9 mouse cellular contexts compared by ENCODE assay signal in the genomic region with DNA sequence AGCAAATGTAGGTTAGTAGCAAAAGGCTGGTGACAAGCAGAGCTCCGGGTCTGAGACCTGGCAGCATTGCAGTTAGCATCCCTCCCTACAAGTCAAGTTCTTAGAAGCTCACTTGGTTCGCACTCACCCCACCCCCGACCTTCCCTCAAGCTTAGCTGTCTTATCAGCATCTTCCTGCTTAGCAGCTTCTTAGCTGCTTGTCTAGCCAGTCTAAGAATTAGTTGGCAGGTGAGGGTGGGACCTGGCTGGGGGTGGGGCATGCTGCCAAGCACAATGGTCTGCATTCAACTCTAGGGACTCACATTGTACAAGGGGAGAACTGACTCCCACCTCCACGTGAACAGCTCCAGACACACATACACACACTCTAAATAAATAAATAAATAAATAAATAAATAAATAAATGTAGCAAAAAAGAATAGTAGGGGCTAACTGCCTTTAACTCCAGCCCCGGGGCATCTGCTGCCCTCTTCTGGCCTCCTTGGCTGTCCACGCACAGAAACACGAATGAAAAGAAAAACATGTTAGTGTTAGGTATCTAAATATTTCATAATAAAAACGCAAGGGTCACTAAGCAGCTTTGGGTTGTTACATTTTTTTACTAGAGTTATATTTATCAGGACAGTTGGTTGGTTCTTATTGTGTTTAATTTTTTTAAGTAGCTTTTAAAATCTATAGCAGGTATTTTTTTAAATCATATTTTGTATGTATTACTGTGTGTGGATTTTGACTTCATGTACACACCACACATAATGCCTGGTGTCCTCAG. TPM values are rescaled to one million over a fixed set of nuclear protein-coding genes. Genes with fewer than 3 reads are reported as not detected.
DNase-seq lines count a peak whose midpoint lies in the region; ATAC-seq and TF ChIP-seq lines count a peak whose summit lies in the region.
"Had no signal": no experiment of that assay in that cellular context is flagged by ENCODE, and none has a peak within 500 bp of the region (broad histone marks: within the 10 kb centered on the region; RNA-seq: fewer than 3 reads in every experiment).

No protein-coding gene starts in this region.

- peak in 1 of 2 experiments; percentile 55; a peak in 2 of 4 replicates for TF ChIP-seq CTCF in CH12.LX (conservative IDR thresholded peaks at IDR 0.05 in 1 of 2, IDR thresholded peaks at IDR 0.05 in 1 of 2; ENCODE audit: low read depth in 2 of 2, low read length in 2 of 2)

- peak; percentile 8 for TF ChIP-seq RAD21 in CH12.LX (IDR thresholded peaks at IDR 0.05; ENCODE audit: low read depth, low read length)

- DNase-seq in adrenal gland, postnatal 36 days: peak; percentile 4 to 25
- DNase-seq in adrenal gland, adult 8-10 months: no peak
- peak; percentile 39 to 43 for DNase-seq in kidney, postnatal 4 days
- DNase-seq in kidney, adult 9 months: no peak
- no peak for DNase-seq in CH12.LX (ENCODE audit: extremely low read depth)
- DNase-seq in adrenal gland, adult 2 months: no peak

- TF ChIP-seq EP300 in CH12.LX (IDR thresholded peaks at IDR 0.05; ENCODE audit: low read length): no peak

- no peak overlapping the region for H3K9ac ChIP-seq in CH12.LX (ENCODE audit: insufficient read depth, low read depth)
- H3K9ac ChIP-seq in liver, embryonic 16.5 days (ENCODE audit: low read depth, low read length): no peak overlapping the region
- H3K9ac ChIP-seq: limb, embryonic 15.5 days had no signal

- dilution Hi-C loops in CH12.LX (cut with MboI; ENCODE audit: extremely low pct_ligation_motif_present, extremely low pct_unique_long_range_greater_than_20kb, low sequenced_read_pairs): no loop called here

- peaks cover 8 to 40% of the 10 kb centered on the region in 2 experiments for H3K36me3 ChIP-seq in CH12.LX (replicated peaks in 1 of 2; ENCODE audit: control insufficient read depth in 1 of 2, insufficient read depth in 1 of 2, low read length in 1 of 2)
- peaks cover 4% of the 10 kb centered on the region; the same call in 1 of the 2 replicates for H3K36me3 ChIP-seq in liver, embryonic 16.5 days (ENCODE audit: control insufficient read depth, insufficient read depth)

- no peak overlapping the region for H3K4me3 ChIP-seq in CH12.LX (replicated peaks in 1 of 3; ENCODE audit: low read depth in 2 of 3, low read length in 2 of 3, poor library complexity in 1 of 3)
- no peak overlapping the region for H3K4me3 ChIP-seq in liver, embryonic 16.5 days (ENCODE audit: low read depth, low read length)
- H3K4me3 ChIP-seq: limb, embryonic 15.5 days had no signal

- H3K27me3 ChIP-seq in CH12.LX (replicated peaks): no peaks in the 10 kb centered on the region
- no peaks in the 10 kb centered on the region for H3K27me3 ChIP-seq in liver, embryonic 16.5 days (ENCODE audit: control insufficient read depth, insufficient read depth, low read depth, low read length)
- H3K27me3 ChIP-seq: limb, embryonic 15.5 days had no signal

- no peak overlapping the region for H3K4me2 ChIP-seq in CH12.LX (ENCODE audit: insufficient read depth, low read depth, poor library complexity, severe bottlenecking)
- no peak overlapping the region for H3K4me2 ChIP-seq in liver, embryonic 16.5 days (ENCODE audit: low read depth, low read length)
- H3K4me2 ChIP-seq: limb, embryonic 15.5 days had no signal

- TF ChIP-seq POLR2A in CH12.LX (IDR thresholded peaks at IDR 0.05; ENCODE audit: low read depth, low read length): no peak

- 38% methylated on average over 8 of the region's 8 CpGs for WGBS in liver, embryonic 16.5 days (ENCODE audit: insufficient replicate concordance)

- H3K4me1 ChIP-seq in CH12.LX (ENCODE audit: control insufficient read depth in 1 of 2, insufficient read depth in 2 of 2): peaks cover 3 to 45% of the 10 kb centered on the region in 2 experiments; a peak in 3 of 4 replicates
- H3K4me1 ChIP-seq in liver, embryonic 16.5 days (ENCODE audit: control insufficient read depth, low read depth, low read length): peaks cover 14% of the 10 kb centered on the region

- peak; percentile 27; the same call in 1 of the 2 replicates for ATAC-seq in liver, embryonic 16.5 days (ENCODE audit: low read depth)
- no peak for ATAC-seq in activated CD4-positive, CD25-positive, alpha-beta regulatory T cell, adult 4 months

- H3K79me2 ChIP-seq in CH12.LX (replicated peaks; ENCODE audit: control insufficient read depth, extremely low read depth, insufficient read depth, poor library complexity, severe bottlenecking): 0 out of 2 replicates have a peak, but pooled peaks cover 2% of the 10 kb centered on the region

- no peak overlapping the region for H3K27ac ChIP-seq in CH12.LX (ENCODE audit: insufficient read depth, low read depth)
- no peak overlapping the region for H3K27ac ChIP-seq in liver, embryonic 16.5 days (ENCODE audit: low read length)
- H3K27ac ChIP-seq: limb, embryonic 15.5 days had no signal

- no peaks in the 10 kb centered on the region for H3K9me3 ChIP-seq in CH12.LX (replicated peaks; ENCODE audit: low read length)
- no peaks in the 10 kb centered on the region for H3K9me3 ChIP-seq in liver, embryonic 16.5 days (replicated peaks; ENCODE audit: control insufficient read depth, low read length)
- H3K9me3 ChIP-seq: limb, embryonic 15.5 days had no signal

- in situ Hi-C loops in CH12.LX (cut with MboI; ENCODE audit: low pct_ligation_motif_present, low pct_unique_long_range_greater_than_20kb, low sequenced_read_pairs): no loop called here

TF ChIP-seq in CH12.LX, 34 proteins besides CTCF, POLR2A, EP300 and RAD21:
- no peak for TF ChIP-seq CHD2 (IDR thresholded peaks at IDR 0.05; ENCODE audit: low read length)
- TF ChIP-seq JUND (conservative IDR thresholded peaks at IDR 0.05; ENCODE audit: low read depth, low read length): no peak
- no peak for TF ChIP-seq TBP (conservative IDR thresholded peaks at IDR 0.05; ENCODE audit: low read depth, low read length)
- no peak for TF ChIP-seq MAX (IDR thresholded peaks at IDR 0.05; ENCODE audit: low read length)
- TF ChIP-seq PAX5 (IDR thresholded peaks at IDR 0.05; ENCODE audit: low read length): no peak

RNA-seq across cellular contexts. Expression of a gene that starts 3.4 kb away (rescaled TPM):
- 10 to 100 TPM; 48.4 to 49.2 TPM for total RNA-seq in adrenal gland, postnatal 36 days (2021)
- 10 to 100 TPM; 49.3 to 73.8 (median 63.4) TPM for total RNA-seq in adrenal gland, adult 8-10 months (2022)
- 13.3 and 15.8 TPM in 2 replicates for total RNA-seq in CH12.LX (2012; rRNA removed)
- total RNA-seq in CH12.LX (2014; rRNA removed): 8.2 and 9.5 TPM in 2 replicates
- polyA plus RNA-seq in CH12.LX (2012; ENCODE audit: insufficient read length, low read depth): 21.3 and 25.2 TPM in 2 replicates
- 5.3 and 5.4 TPM in 2 replicates for polyA plus RNA-seq in liver, embryonic 16.5 days (2015; fragmentation: Nextera tagmentation; extraction: Ambion mirVana)
- 10 to 100 TPM; 10.4 to 10.8 TPM for polyA plus RNA-seq in activated CD4-positive, CD25-positive, alpha-beta regulatory T cell, adult 4 months (2017; shearing (Covaris generic))
- total RNA-seq in adrenal gland, adult 2 months (2021): 10 to 100 TPM; 47.1 to 58.6 TPM
- 26.3 and 37.4 TPM in 2 replicates for polyA plus RNA-seq in adrenal gland, adult 2 months (2012; rRNA removed)

RNA-seq across cellular contexts. Expression of a gene that starts 25.8 kb away (rescaled TPM):
- 10 to 100 TPM; 20.0 to 21.7 TPM for total RNA-seq in adrenal gland, postnatal 36 days (2021)
- total RNA-seq in adrenal gland, adult 8-10 months (2022): 10 to 100 TPM; 18.8 to 26.6 (median 26.0) TPM
- total RNA-seq in CH12.LX (2012; rRNA removed) (54.2 and 64.5 TPM in 2 replicates), CH12.LX (2014; rRNA removed) (104 and 132 TPM in 2 replicates)
- 93.7 and 102 TPM in 2 replicates for polyA plus RNA-seq in CH12.LX (2012; ENCODE audit: insufficient read length, low read depth)
- 11.2 and 13.0 TPM in 2 replicates for polyA plus RNA-seq in liver, embryonic 16.5 days (2015; fragmentation: Nextera tagmentation; extraction: Ambion mirVana)
- 10 to 100 TPM; 70.5 to 85.7 TPM for polyA plus RNA-seq in activated CD4-positive, CD25-positive, alpha-beta regulatory T cell, adult 4 months (2017; shearing (Covaris generic))
- total RNA-seq in adrenal gland, adult 2 months (2021): 10 to 100 TPM; 19.6 to 19.9 TPM
- polyA plus RNA-seq in adrenal gland, adult 2 months (2012; rRNA removed): 0.92 and 0.96 TPM in 2 replicates

Comparison
In these comparisons a context has a peak if more than half of its experiments do, and no peak if none do; other contexts are left out.
1. DNase-seq: peak in adrenal gland, postnatal 36 days (2 of 2) and kidney, postnatal 4 days (2 of 2); none in adrenal gland, adult 8-10 months (single experiment), kidney, adult 9 months (single experiment), CH12.LX (single experiment) and adrenal gland, adult 2 months (single experiment).